Mouse (Mus musculus) limb, embryonic 14.5 days (tissue): ENCODE results near the gene Slx. TPM values are rescaled to one million over a fixed set of nuclear protein-coding genes. Genes with fewer than 3 reads are reported as not detected.
"Not testable (repeated sequence)": the region's sequence is repeated elsewhere in the genome, so short reads cannot be mapped to it uniquely, and the experiment has no call there.

Experiments used
- ATAC-seq: fragments of 200-750 bp; cut with Nextera tagmentation; 2 replicates; pipeline ENCODE4 v1.8.0; 2017; ENCODE audit warnings: low read depth, moderate number of reproducible peaks, moderate TSS enrichment; ENCODE audit not compliant: low FRiP score
- DNase-seq: peaks from one replicate; pipeline ENCODE4 v3.0.0-alpha.2; 2015; ENCODE audit warnings: low spot score
- H3K27ac ChIP-seq: fragments of 300-500 bp; sonication (generic); replicated peaks from 2 replicates; pipeline ENCODE4 v1.5.1; 2014; ENCODE audit warnings: low read depth, mild to moderate bottlenecking, low read length, moderate library complexity, mixed read lengths
- H3K27me3 ChIP-seq: fragments of 300-500 bp; sonication (generic); 2 replicates; pipeline ENCODE4 v1.6.1; 2014; ENCODE audit warnings: low read length, mixed read lengths; ENCODE audit not compliant: control insufficient read depth, insufficient read depth
- H3K36me3 ChIP-seq: fragments of 300-500 bp; sonication (generic); 2 replicates; pipeline ENCODE4 v1.6.1; 2014; ENCODE audit warnings: mild to moderate bottlenecking, low read length, moderate library complexity, mixed read lengths; ENCODE audit not compliant: control insufficient read depth, insufficient read depth
- H3K4me1 ChIP-seq: fragments of 300-500 bp; sonication (generic); 2 replicates; pipeline ENCODE4 v1.6.1; 2014; ENCODE audit warnings: antibody characterized with exemption, low read length, mixed read lengths; ENCODE audit not compliant: control insufficient read depth, insufficient read depth
- H3K4me2 ChIP-seq: fragments of 300-500 bp; sonication (generic); replicated peaks from 2 replicates; pipeline ENCODE4 v1.6.1; 2014; ENCODE audit warnings: low read depth, mild to moderate bottlenecking, low read length, moderate library complexity; ENCODE audit not compliant: severe bottlenecking
- H3K4me3 ChIP-seq: fragments of 300-500 bp; sonication (generic); replicated peaks from 2 replicates; pipeline ENCODE4 v1.5.1; 2014; ENCODE audit warnings: low read length
- H3K9ac ChIP-seq: fragments of 300-500 bp; sonication (generic); 2 replicates; pipeline ENCODE4 v1.6.1; 2014; ENCODE audit warnings: mild to moderate bottlenecking, low read depth, low read length, moderate library complexity; ENCODE audit not compliant: severe bottlenecking
- H3K9me3 ChIP-seq: fragments of 300-500 bp; sonication (generic); 2 replicates; pipeline ENCODE4 v1.6.1; 2016; ENCODE audit warnings: low read length; ENCODE audit not compliant: control insufficient read depth
- WGBS: fragments of 180-500 bp; shearing (Covaris S2); extraction: QIAGEN DNeasy Blood & Tissue Kit; methylation state at CpG from one replicate; pipeline ENCODE4 v1.1.7; 2014; 5-methylcytosine and 5-hydroxymethylcytosine counted together
- microRNA-seq: library from miRNA; unstranded; fragments of <30 nt; microRNA quantifications from one replicate; pipeline ENCODE4, GENCODE M21; 2016
- polyA plus RNA-seq, 2 experiments: library from polyadenylated mRNA; depleted of rRNA in 1 of 2; stranded (reverse) in 1 of 2; unstranded in 1 of 2; fragments of >200 nt; fragmentation: Nextera tagmentation in 1 of 2; extraction: Ambion mirVana in 1 of 2; gene quantifications; 2 replicates each; pipeline versions ENCODE4 v1.2.1 to v1.2.3; 2012 to 2014

Gene Slx
- polyA plus RNA-seq (2012; rRNA removed) (not detected in 2 replicates), polyA plus RNA-seq (2014; fragmentation: Nextera tagmentation; extraction: Ambion mirVana) (not detected in 2 replicates)

- H3K4me1 ChIP-seq, ATAC-seq, H3K27ac ChIP-seq, H3K4me2 ChIP-seq, H3K9me3 ChIP-seq, DNase-seq, H3K4me3 ChIP-seq, H3K9ac ChIP-seq, H3K27me3 ChIP-seq, H3K36me3 ChIP-seq: not testable (repeated sequence)
- WGBS, result 52% methylated on average over 3 of the region's 3 CpGs
Observed at GRCm38 (mm10) chrX:26545465-26545864, at the start of gene Slx. TSS of gene Slx (minus strand) at chrX:26545565.

Small RNAs within 50 kb of the gene (microRNA-seq; reads per million reads assigned to microRNA genes)
- gene Gm27341, result not detected

Other genes with a start within 250 kb of the Slx start
- not detected in 2 replicates for gene Gm2030, start 235.5 kb downstream of the Slx start, polyA plus RNA-seq (2012; rRNA removed)
- gene Gm2030, start 235.5 kb downstream of the Slx start, polyA plus RNA-seq (2014; fragmentation: Nextera tagmentation; extraction: Ambion mirVana), result not detected in 2 replicates
- not detected in 2 replicates for gene Gm14525, start 157.1 kb upstream of the Slx start, polyA plus RNA-seq (2012; rRNA removed)
- not detected in 2 replicates for gene Gm14525, start 157.1 kb upstream of the Slx start, polyA plus RNA-seq (2014; fragmentation: Nextera tagmentation; extraction: Ambion mirVana)